Mouse (Mus musculus): ENCODE measurements around the gene Emb. TPM values are rescaled to one million over a fixed set of nuclear protein-coding genes. Genes with fewer than 3 reads are reported as not detected.

Emb gene
- polyA plus RNA-seq (2017; shearing (Covaris generic)) = 100 to 1,000 TPM in 1 of 2 experiments, 10 to 100 TPM in 1; 91.7 to 190 TPM

GRCm38 (mm10) chr13:117208236-117208635 is at the start of gene Emb:
Gene Emb (plus strand): TSS chr13:117208536.

DNA sequence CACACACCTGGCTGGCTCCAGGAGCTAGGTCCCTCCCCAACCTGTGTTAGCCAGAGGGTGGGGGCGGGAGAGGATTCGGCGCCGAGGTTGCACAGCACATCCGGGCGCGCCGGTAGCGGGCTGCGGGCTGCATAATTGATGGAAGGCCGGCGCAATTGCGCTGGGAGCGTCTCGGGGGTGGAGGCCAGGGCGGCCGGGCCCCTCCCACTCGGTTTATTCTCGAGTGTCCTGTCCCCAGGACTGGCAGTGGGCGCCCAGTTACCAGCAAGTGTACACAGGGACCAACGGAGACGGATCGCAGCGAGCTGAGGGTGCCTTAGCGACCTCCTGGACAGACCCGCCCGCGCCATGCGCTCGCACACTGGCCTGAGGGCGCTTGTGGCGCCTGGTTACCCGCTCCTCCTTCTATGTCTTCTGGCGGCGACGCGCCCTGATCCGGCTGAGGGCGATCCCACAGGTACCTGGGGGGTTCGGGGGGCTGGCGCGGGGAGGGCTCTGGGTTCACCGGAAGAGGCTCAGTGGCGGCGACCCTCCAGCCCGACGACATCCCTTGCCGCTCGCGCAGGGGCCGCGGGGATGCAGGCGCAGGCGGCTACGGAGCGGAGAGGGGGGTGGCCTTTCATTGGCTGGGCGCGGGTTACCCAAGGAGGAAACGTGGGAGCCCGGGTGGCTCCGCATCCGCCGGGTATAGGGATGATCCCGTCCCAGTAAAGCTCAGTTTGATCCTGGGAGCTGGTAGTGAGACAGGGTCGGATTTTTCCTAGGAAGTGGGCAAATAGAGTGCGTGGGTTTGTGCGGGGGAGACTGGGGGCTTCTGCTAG is 12.4 kb downstream of the Emb start, which contains the start of gene Gm17509:
TSS of gene Gm17509 (minus strand) at position 575 of the 821 bp plus-strand sequence.

Other genes starting within 250 kb of the Emb start
- gene Parp8, start 183.0 kb upstream of the Emb start, polyA plus RNA-seq (2017; shearing (Covaris generic)) = 10 to 100 TPM; 36.6 to 37.3 TPM
- 1 to 10 TPM in 1 of 2 experiments, under 1 TPM in 1; 0.95 to 1.3 TPM for gene Gm17509, start 12.5 kb downstream of the Emb start, polyA plus RNA-seq (2017; shearing (Covaris generic))